Mouse (Mus musculus) heart, postnatal 0 days (tissue): ENCODE data around the gene Atp6v1e1. TPM values are rescaled to one million over a fixed set of nuclear protein-coding genes. Genes with fewer than 3 reads are reported as not detected.
A peak's percentile ranks its signal among the peaks of the same experiment; 100 is the strongest.

Experiments
- ATAC-seq: fragments of 200-750 bp; cut with Nextera tagmentation; 2 replicates; pipeline ENCODE4 v1.8.0; 2017; ENCODE audit warnings: low read depth, moderate number of reproducible peaks, moderate library complexity; ENCODE audit not compliant: insufficient read depth
- DNase-seq: peaks from one replicate; pipeline ENCODE4 v3.0.0-alpha.2; 2016; ENCODE audit warnings: low spot score
- H3K27ac ChIP-seq: fragments of 300-500 bp; sonication (generic); 2 replicates; pipeline ENCODE4 v1.5.1; 2014; ENCODE audit warnings: low read depth, mild to moderate bottlenecking
- H3K27me3 ChIP-seq: fragments of 300-500 bp; sonication (generic); 2 replicates; pipeline ENCODE4 v1.6.1; 2014; ENCODE audit warnings: low read length, mixed read lengths; ENCODE audit not compliant: control insufficient read depth, insufficient read depth
- H3K36me3 ChIP-seq: fragments of 300-500 bp; sonication (generic); replicated peaks from 2 replicates; pipeline ENCODE4 v1.6.1; 2014; ENCODE audit warnings: low read length, mixed read lengths; ENCODE audit not compliant: control insufficient read depth, insufficient read depth
- H3K4me1 ChIP-seq: fragments of 300-500 bp; sonication (generic); 2 replicates; pipeline ENCODE4 v1.6.1; 2014; ENCODE audit warnings: antibody characterized with exemption; ENCODE audit not compliant: control insufficient read depth, insufficient read depth
- H3K4me2 ChIP-seq: fragments of 300-500 bp; sonication (generic); 2 replicates; pipeline ENCODE4 v1.6.1; 2014; ENCODE audit warnings: low read depth, mild to moderate bottlenecking, low read length, moderate library complexity
- H3K4me3 ChIP-seq: fragments of 300-500 bp; sonication (generic); 2 replicates; pipeline ENCODE4 v1.5.1; 2014; ENCODE audit warnings: low read depth, low read length
- H3K9ac ChIP-seq: fragments of 300-500 bp; sonication (generic); replicated peaks from 2 replicates; pipeline ENCODE4 v1.6.1; 2014; ENCODE audit warnings: low read depth, low read length, mixed read lengths
- H3K9me3 ChIP-seq: fragments of 300-500 bp; sonication (generic); replicated peaks from 2 replicates; pipeline ENCODE4 v1.6.1; 2016; ENCODE audit warnings: low read length; ENCODE audit not compliant: control insufficient read depth
- CTCF ChIP-seq: IDR thresholded peaks from 2 replicates; pipeline ENCODE4 v1.5.1; 2016; ENCODE audit warnings: antibody characterized with exemption, control low read depth, low read depth
- EP300 ChIP-seq: IDR thresholded peaks from 2 replicates; pipeline ENCODE4 v1.6.1; 2016; ENCODE audit warnings: antibody characterized with exemption, low read depth
- WGBS: fragments of 180-500 bp; shearing (Covaris S2); extraction: QIAGEN DNeasy Blood & Tissue Kit; methylation state at CpG from one replicate; pipeline ENCODE4 v1.1.7; 2014; 5-methylcytosine and 5-hydroxymethylcytosine counted together
- polyA plus RNA-seq: library from polyadenylated mRNA; unstranded; fragments of >200 nt; fragmentation: Nextera tagmentation; extraction: Ambion mirVana; gene quantifications from 2 replicates; pipeline ENCODE4 v1.2.1, GENCODE M21; 2015
- total RNA-seq: library from RNA; depleted of rRNA; stranded (reverse); fragments of >200 nt; gene quantifications from 2 replicates; pipeline ENCODE4 v1.2.3, GENCODE M21; 2014; ENCODE audit warnings: low replicate concordance

Atp6v1e1 gene
- total and polyA plus RNA-seq, 2 experiments from 2014 or later = 129 to 172 TPM

DNA sequence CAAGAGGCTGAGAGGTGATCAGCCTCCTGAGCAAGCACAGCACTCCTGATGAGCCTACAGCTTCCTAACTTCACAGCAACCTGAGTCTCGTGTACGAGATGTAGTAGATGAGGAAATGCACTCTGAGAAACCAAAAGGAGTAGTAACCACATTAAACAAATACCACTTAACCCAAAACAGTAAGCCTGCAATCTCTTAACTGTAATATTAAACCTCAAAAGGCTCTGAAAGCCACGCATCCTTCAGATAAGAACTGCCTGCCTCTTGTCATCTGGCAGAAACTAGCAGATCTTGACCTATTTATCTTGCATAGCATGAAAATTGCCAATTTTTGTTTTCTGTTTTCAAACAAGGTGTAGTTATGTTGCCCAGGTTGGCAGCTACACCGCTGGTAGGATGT lies 23.7 kb downstream of the Atp6v1e1 start:
- Histone ChIP-seq H3K27ac (no peak overlapping the region), H3K9ac (no peak overlapping the region), H3K4me3 (no peak overlapping the region), H3K9me3 (no peaks in the 10 kb centered on the region), H3K4me1 (no peaks in the 10 kb centered on the region), H3K27me3 (no peaks in the 10 kb centered on the region), H3K4me2 (no peak overlapping the region), H3K36me3 (peaks cover 99% of the 10 kb centered on the region)
- DNase-seq = no peak
- 81% methylated on average over 4 of the region's 4 CpGs for WGBS
- no peak for ATAC-seq
- TF ChIP-seq EP300 (no peak), CTCF (no peak)

DNA sequence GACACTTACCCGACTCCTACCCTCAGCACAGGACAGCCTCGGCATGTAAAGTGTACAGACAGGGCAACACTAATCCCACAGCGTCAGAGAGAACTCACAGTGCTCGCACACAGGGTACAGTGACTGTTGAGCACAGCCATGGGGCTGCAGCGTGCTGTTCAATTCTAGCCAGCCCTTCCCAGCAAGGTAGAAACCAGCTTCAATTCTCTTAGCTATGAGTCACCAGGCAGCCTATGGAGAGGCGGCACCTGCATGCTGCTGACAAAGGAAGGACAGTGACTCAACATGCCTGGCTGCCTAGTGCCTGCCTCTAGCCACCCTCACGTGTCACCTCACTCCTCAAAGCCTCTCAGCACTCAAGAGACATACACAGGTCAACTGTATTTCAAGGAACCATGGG lies 24.6 kb downstream of the Atp6v1e1 start:
- H3K36me3 ChIP-seq = peaks cover 99% of the 10 kb centered on the region
- WGBS = 69% methylated on average over 7 of the region's 7 CpGs

DNA sequence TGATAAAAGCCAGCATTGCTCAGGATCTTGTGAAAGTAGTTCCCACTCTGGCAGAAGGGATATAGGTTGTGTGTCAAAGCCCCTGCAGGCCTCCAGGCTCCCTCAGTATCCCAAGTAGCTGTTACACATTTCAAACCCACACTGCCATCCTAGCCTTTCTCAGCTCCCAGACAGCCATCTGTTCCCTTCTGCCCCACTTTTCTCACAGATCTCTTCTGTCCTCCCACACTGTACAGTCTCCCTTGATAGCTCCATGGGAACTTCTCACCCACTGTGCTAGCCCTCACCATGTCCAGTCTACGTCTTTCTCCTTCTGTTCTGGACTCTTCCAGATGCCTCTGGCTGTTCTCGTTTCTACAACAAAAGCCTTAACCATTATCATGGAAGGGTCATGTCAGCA lies 26.5 kb downstream of the Atp6v1e1 start:
- no peak for TF ChIP-seq CTCF
- no peak for TF ChIP-seq EP300
- ATAC-seq (no peak), DNase-seq (no peak)
- Histone ChIP-seq H3K9me3 (no peaks in the 10 kb centered on the region), H3K27ac (no peak overlapping the region), H3K4me2 (no peak overlapping the region), H3K9ac (no peak overlapping the region), H3K36me3 (peaks cover 96% of the 10 kb centered on the region), H3K4me3 (no peak overlapping the region), H3K4me1 (no peaks in the 10 kb centered on the region), H3K27me3 (no peaks in the 10 kb centered on the region)
- WGBS = 77% methylated on average over 2 of the region's 2 CpGs

More for the DNA sequence above, 24.6 kb downstream of the Atp6v1e1 start:
- Histone ChIP-seq H3K27ac (no peak overlapping the region), H3K9me3 (no peaks in the 10 kb centered on the region), H3K27me3 (no peaks in the 10 kb centered on the region), H3K4me3 (no peak overlapping the region), H3K9ac (no peak overlapping the region), H3K4me2 (no peak overlapping the region), H3K4me1 (no peaks in the 10 kb centered on the region)
- no peak for DNase-seq
- TF ChIP-seq CTCF = no peak
- no peak for TF ChIP-seq EP300
- ATAC-seq = no peak

DNA sequence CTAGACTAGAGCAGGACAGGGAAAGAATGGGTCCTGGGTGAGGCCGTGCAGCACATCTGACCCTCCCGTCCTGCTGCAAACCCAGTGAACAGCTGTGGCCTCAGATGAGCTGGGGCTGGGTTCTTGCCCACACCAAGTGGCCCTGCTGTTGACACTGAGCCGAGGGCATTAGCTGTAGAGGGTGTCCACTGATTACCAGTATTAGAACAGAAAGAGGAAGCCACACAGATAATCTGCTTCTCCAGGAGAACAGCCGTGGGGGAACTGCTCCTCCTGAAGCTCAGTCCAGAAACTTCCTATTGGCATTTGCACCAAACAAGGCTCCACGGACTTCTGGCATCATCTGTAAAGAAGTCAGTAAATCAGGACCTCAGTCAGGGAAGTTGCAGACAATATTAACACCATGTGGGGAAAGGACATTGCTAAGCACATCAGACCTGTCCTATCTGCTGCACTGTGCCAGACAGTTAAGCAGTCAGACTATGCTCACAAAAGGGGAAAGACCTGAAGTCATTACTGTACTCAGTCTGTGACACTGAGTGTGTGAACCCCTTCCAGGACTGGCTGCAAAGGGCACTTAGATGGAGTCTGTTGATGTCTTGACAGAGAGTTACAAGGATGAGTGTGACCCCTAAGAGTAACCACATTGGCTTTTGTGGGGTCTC lies 27.0 kb downstream of the Atp6v1e1 start:
- WGBS = 68% methylated on average over 5 of the region's 5 CpGs
- no peak overlapping the region for H3K9ac ChIP-seq
- no peak for DNase-seq
- no peaks in the 10 kb centered on the region for H3K27me3 ChIP-seq
- H3K4me3 ChIP-seq = no peak overlapping the region
- H3K4me2 ChIP-seq = no peak overlapping the region
- H3K4me1 ChIP-seq = no peaks in the 10 kb centered on the region
- no peak overlapping the region for H3K27ac ChIP-seq
- ATAC-seq = no peak
- H3K36me3 ChIP-seq = peaks cover 91% of the 10 kb centered on the region
- no peaks in the 10 kb centered on the region for H3K9me3 ChIP-seq
- TF ChIP-seq CTCF (no peak), EP300 (no peak)

DNA sequence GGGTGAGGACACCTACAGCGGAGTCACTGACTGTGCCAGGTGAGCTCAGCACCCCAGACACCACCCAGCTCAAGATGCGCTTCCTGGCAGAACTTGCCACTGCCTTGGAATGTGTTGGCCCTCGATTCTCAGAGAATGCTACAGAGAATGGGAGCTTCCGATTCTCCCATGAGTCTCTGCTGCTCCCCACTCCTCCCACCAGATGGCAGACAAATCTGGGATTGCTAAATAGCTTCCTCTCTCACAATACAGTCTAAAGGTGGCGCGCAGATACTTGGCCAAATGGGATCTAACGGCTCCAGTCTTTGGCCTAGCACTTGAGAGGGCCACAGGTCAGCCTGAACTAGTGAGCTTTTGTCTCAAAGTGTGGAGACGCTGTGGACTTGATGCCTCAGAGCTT lies 29.6 kb downstream of the Atp6v1e1 start:
- no peaks in the 10 kb centered on the region for H3K4me1 ChIP-seq
- H3K27me3 ChIP-seq = no peaks in the 10 kb centered on the region
- TF ChIP-seq EP300 (no peak), CTCF (peak; percentile 17; the same call in 1 of the 2 replicates)
- 87% methylated on average over 8 of the region's 8 CpGs for WGBS
- H3K4me2 ChIP-seq = no peak overlapping the region
- H3K4me3 ChIP-seq = no peak overlapping the region
- H3K36me3 ChIP-seq = peaks cover 65% of the 10 kb centered on the region
- DNase-seq (no peak), ATAC-seq (no peak)
- no peaks in the 10 kb centered on the region for H3K9me3 ChIP-seq
- H3K9ac ChIP-seq = no peak overlapping the region
- no peak overlapping the region for H3K27ac ChIP-seq

DNA sequence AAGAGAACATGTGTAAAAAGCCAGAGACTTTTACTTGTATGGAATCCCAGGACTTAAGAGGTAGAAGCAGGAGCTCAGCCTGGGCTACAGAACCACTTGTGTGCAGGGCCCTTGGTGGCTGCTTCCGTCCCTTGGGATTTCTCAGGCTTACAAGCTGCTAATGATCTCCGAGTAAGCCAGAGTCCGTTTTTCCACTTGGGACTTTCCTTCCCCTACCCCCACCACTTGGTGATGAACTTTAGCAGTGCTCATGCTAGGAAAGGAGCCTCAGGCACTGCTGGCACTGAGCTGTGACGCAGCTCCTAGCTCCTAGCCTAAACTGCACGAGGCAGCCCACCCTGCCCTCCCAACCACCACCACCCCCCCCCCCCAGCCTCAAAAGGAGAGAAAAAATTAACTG lies 31.9 kb downstream of the Atp6v1e1 start:
- DNase-seq = no peak
- Histone ChIP-seq H3K9me3 (no peaks in the 10 kb centered on the region), H3K36me3 (peaks cover 43% of the 10 kb centered on the region), H3K27ac (no peak overlapping the region), H3K9ac (no peak overlapping the region), H3K27me3 (no peaks in the 10 kb centered on the region), H3K4me1 (no peaks in the 10 kb centered on the region), H3K4me3 (no peak overlapping the region), H3K4me2 (no peak overlapping the region)
- 73% methylated on average over 5 of the region's 5 CpGs for WGBS
- TF ChIP-seq EP300 (no peak), CTCF (no peak)
- ATAC-seq = no peak
